In genomic region chr7:132859042-132859958, GRCm38 (mm10) we compare ENCODE assay signal across 8 mouse cellular contexts. TPM values are rescaled to one million over a fixed set of nuclear protein-coding genes. Genes with fewer than 3 reads are reported as not detected.
DNase-seq lines count a peak whose midpoint lies in the region; ATAC-seq lines count a peak whose summit lies in the region.

Gene Abraxas2 (plus strand): TSS chr7:132859225.

- ATAC-seq in hindbrain, embryonic 11.5 days (ENCODE audit: low FRiP score), result peak; percentile 93

- no peaks in the 10 kb centered on the region for H3K9me3 ChIP-seq in hindbrain, embryonic 11.5 days (ENCODE audit: control insufficient read depth, low read length)

- H3K27me3 ChIP-seq in hindbrain, embryonic 11.5 days (ENCODE audit: control insufficient read depth, insufficient read depth, low read length), result no peaks in the 10 kb centered on the region

- H3K36me3 ChIP-seq in hindbrain, embryonic 11.5 days (ENCODE audit: control insufficient read depth, insufficient read depth, low read length), result no peaks in the 10 kb centered on the region

- H3K4me2 ChIP-seq in hindbrain, embryonic 11.5 days (replicated peaks; ENCODE audit: low read depth, low read length), result peak within 1 kb of the TSS; percentile 76

- peak within 1 kb of the TSS; percentile 90 for H3K9ac ChIP-seq in hindbrain, embryonic 11.5 days (ENCODE audit: low read depth, low read length)

- H3K27ac ChIP-seq in hindbrain, embryonic 11.5 days (ENCODE audit: low read depth, low read length), result peak within 1 kb of the TSS; percentile 77

- under 1% methylated on average over 51 of the region's 53 CpGs for WGBS in hindbrain, embryonic 11.5 days

- DNase-seq in Muller cell, postnatal 12 days (ENCODE audit: inconsistent ontology term), result peak; percentile 91
- peak; percentile 89 for DNase-seq in cerebellum, adult 9-11 months
- DNase-seq in frontal cortex, adult 2 months (ENCODE audit: extremely low spot score in 1 of 2, low spot score in 1 of 2), result peak; percentile 78 to 93
- peak; percentile 91 for DNase-seq in hindbrain, embryonic 11.5 days (ENCODE audit: low spot score)
- DNase-seq in layer of hippocampus, postnatal 10 days (ENCODE audit: low spot score in 2 of 2), result peak; percentile 87 to 92
- DNase-seq in lung, postnatal 10 days, result peak; percentile 96
- peak; percentile 88 for DNase-seq in ovary, postnatal 36 days (ENCODE audit: low spot score)
- peak; percentile 91 for DNase-seq in thymus, postnatal 25 days

- H3K4me3 ChIP-seq in hindbrain, embryonic 11.5 days (ENCODE audit: low read depth, low read length), result peak within 1 kb of the TSS; percentile 96

- H3K4me1 ChIP-seq in hindbrain, embryonic 11.5 days (replicated peaks; ENCODE audit: control insufficient read depth, insufficient read depth, low read length), result no peaks in the 10 kb centered on the region

RNA-seq across cellular contexts. Expression of gene Abraxas2, which starts in this region (rescaled TPM):
- 22.9 and 24.2 TPM in 2 replicates for polyA plus RNA-seq in frontal cortex, adult 2 months (2012; rRNA removed)
- polyA plus RNA-seq in hindbrain, embryonic 11.5 days (2014; fragmentation: Nextera tagmentation; extraction: Ambion mirVana), result 39.0 TPM in 2 replicates
- 10 to 100 TPM; 28.2 to 31.6 TPM for total RNA-seq in layer of hippocampus, postnatal 10 days (2021)

Comparison
In these comparisons a context has a peak if more than half of its experiments do, and no peak if none do; other contexts are left out.
1. Peak in every context shown above with its lines: DNase-seq, ATAC-seq, H3K4me3 ChIP-seq and H3K27ac ChIP-seq.